In the genomic region with DNA sequence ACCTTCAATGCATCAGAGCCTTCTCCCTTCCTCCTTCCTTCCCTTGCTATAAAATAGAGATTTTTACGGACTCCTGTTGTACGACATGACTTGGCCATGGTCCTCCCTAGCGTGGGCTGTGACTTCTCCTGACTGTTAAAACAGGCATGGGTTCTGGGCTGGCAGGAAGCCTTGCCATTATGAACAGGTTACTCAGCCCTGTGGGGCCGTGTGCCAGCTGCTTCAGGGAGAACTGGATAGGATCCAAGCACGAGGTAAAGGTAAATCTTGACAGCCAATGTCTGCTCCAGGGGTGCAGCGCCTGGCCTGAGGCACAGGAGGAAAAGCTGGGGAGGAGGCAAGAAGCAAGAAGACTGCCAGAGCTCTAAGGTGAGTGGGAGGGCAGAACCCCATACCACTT, we compare ENCODE assay signal across 14 mouse cellular contexts. TPM values are rescaled to one million over a fixed set of nuclear protein-coding genes. Genes with fewer than 3 reads are reported as not detected.
DNase-seq lines count a peak whose midpoint lies in the region; ATAC-seq and TF ChIP-seq lines count a peak whose summit lies in the region.
"Had no signal": no experiment of that assay in that cellular context is flagged by ENCODE, and none has a peak within 500 bp of the region (broad histone marks: within the 10 kb centered on the region; RNA-seq: fewer than 3 reads in every experiment).

No protein-coding gene starts in this region.

- TF ChIP-seq POLR2A in lung, adult 2 months (IDR thresholded peaks at IDR 0.05; ENCODE audit: borderline replicate concordance, extremely low read depth, low read depth, low read length), result no peak

- no peak overlapping the region for H3K4me3 ChIP-seq in liver, embryonic 11.5 days (ENCODE audit: low read depth, low read length)
- H3K4me3 ChIP-seq in liver, embryonic 12.5 days, result no peak overlapping the region
- H3K4me3 ChIP-seq in lung, adult 2 months (replicated peaks; ENCODE audit: extremely low read depth, low read depth, low read length), result no peak overlapping the region
- H3K4me3 ChIP-seq in stomach, embryonic 15.5 days (replicated peaks), result no peak overlapping the region
- H3K4me3 ChIP-seq: heart, embryonic 13.5 days; midbrain, embryonic 10.5 days; neural tube, embryonic 15.5 days had no signal

- H3K4me2 ChIP-seq in liver, embryonic 11.5 days, result no peak overlapping the region
- H3K4me2 ChIP-seq in liver, embryonic 12.5 days, result no peak overlapping the region
- H3K4me2 ChIP-seq in stomach, embryonic 15.5 days, result no peak overlapping the region
- H3K4me2 ChIP-seq: heart, embryonic 13.5 days; neural tube, embryonic 15.5 days had no signal

- H3K9me3 ChIP-seq in liver, embryonic 11.5 days (ENCODE audit: control insufficient read depth, low read length), result no peaks in the 10 kb centered on the region
- H3K9me3 ChIP-seq in liver, embryonic 12.5 days (replicated peaks), result no peaks in the 10 kb centered on the region
- H3K9me3 ChIP-seq in stomach, embryonic 15.5 days, result no peaks in the 10 kb centered on the region
- H3K9me3 ChIP-seq: heart, embryonic 13.5 days; midbrain, embryonic 10.5 days; neural tube, embryonic 15.5 days had no signal

- intact Hi-C loops in gastrocnemius, postnatal 14 days (cut with DNase I; ENCODE audit: low total_unique reads), result no loop called here

- DNase-seq in liver, embryonic 11.5 days (ENCODE audit: low spot score), result peak; percentile 18
- peak; percentile 25 for DNase-seq in kidney, adult 9 months
- peak; percentile 62 for DNase-seq in lung, adult 2 months
- no peak for DNase-seq in gastrocnemius, postnatal 14 days
- DNase-seq in thymus, postnatal 10 days (ENCODE audit: low spot score in 2 of 2), result no peak
- DNase-seq: cerebellum, adult 11 months; left cerebral cortex, postnatal 4 days had no signal

- H3K4me1 ChIP-seq in liver, embryonic 11.5 days (replicated peaks; ENCODE audit: control insufficient read depth, insufficient read depth, low read length), result no peaks in the 10 kb centered on the region
- no peaks in the 10 kb centered on the region for H3K4me1 ChIP-seq in liver, embryonic 12.5 days
- no peaks in the 10 kb centered on the region for H3K4me1 ChIP-seq in lung, adult 2 months (ENCODE audit: control insufficient read depth, insufficient read depth, low read length)
- no peaks in the 10 kb centered on the region for H3K4me1 ChIP-seq in stomach, embryonic 15.5 days
- H3K4me1 ChIP-seq: heart, embryonic 13.5 days; midbrain, embryonic 10.5 days; neural tube, embryonic 15.5 days had no signal

- 72% methylated on average over 6 of the region's 6 CpGs for WGBS in liver, embryonic 11.5 days
- 64% methylated on average over 6 of the region's 6 CpGs for WGBS in liver, embryonic 12.5 days (ENCODE audit: insufficient replicate concordance)
- 46% methylated on average over 6 of the region's 6 CpGs for WGBS in lung, adult 2 months
- WGBS in stomach, embryonic 15.5 days, result 52% methylated on average over 6 of the region's 6 CpGs

- H3K27ac ChIP-seq in liver, embryonic 11.5 days (ENCODE audit: low read depth, low read length), result no peak overlapping the region
- no peak overlapping the region for H3K27ac ChIP-seq in liver, embryonic 12.5 days
- no peak overlapping the region for H3K27ac ChIP-seq in stomach, embryonic 15.5 days
- H3K27ac ChIP-seq: heart, embryonic 13.5 days; kidney, postnatal 0 days; midbrain, embryonic 10.5 days; neural tube, embryonic 15.5 days had no signal

- H3K9ac ChIP-seq in liver, embryonic 11.5 days (ENCODE audit: low read depth, low read length), result no peak overlapping the region
- no peak overlapping the region for H3K9ac ChIP-seq in liver, embryonic 12.5 days
- H3K9ac ChIP-seq in stomach, embryonic 15.5 days, result no peak overlapping the region
- H3K9ac ChIP-seq: heart, embryonic 13.5 days; neural tube, embryonic 15.5 days had no signal

- no peak for ATAC-seq in liver, embryonic 11.5 days (replicated peaks; ENCODE audit: low FRiP score)
- ATAC-seq in liver, embryonic 12.5 days, result no peak
- peak; percentile 68 for ATAC-seq in stomach, embryonic 15.5 days (ENCODE audit: insufficient read depth, low FRiP score, low read depth)
- ATAC-seq: activated CD4-positive, CD25-positive, alpha-beta regulatory T cell, adult 4 months had no signal

- no peak for TF ChIP-seq CTCF in lung, adult 2 months (IDR thresholded peaks at IDR 0.05; ENCODE audit: insufficient read depth, low read length)

- H3K36me3 ChIP-seq in liver, embryonic 11.5 days (ENCODE audit: control insufficient read depth, insufficient read depth, low read length), result no peaks in the 10 kb centered on the region
- H3K36me3 ChIP-seq in liver, embryonic 12.5 days, result no peaks in the 10 kb centered on the region
- no peaks in the 10 kb centered on the region for H3K36me3 ChIP-seq in stomach, embryonic 15.5 days
- H3K36me3 ChIP-seq: heart, embryonic 13.5 days; midbrain, embryonic 10.5 days; neural tube, embryonic 15.5 days had no signal

- no peaks in the 10 kb centered on the region for H3K27me3 ChIP-seq in liver, embryonic 11.5 days (replicated peaks; ENCODE audit: control insufficient read depth, insufficient read depth, low read length)
- H3K27me3 ChIP-seq in liver, embryonic 12.5 days (replicated peaks), result no peaks in the 10 kb centered on the region
- no peaks in the 10 kb centered on the region for H3K27me3 ChIP-seq in stomach, embryonic 15.5 days (replicated peaks)
- H3K27me3 ChIP-seq: heart, embryonic 13.5 days; neural tube, embryonic 15.5 days had no signal

RNA-seq across cellular contexts. Expression of a gene that starts 9.5 kb away (rescaled TPM):
- polyA plus RNA-seq in liver, embryonic 11.5 days (2014; fragmentation: Nextera tagmentation; extraction: Ambion mirVana), result 5.8 and 6.3 TPM in 2 replicates
- 4.2 and 4.3 TPM in 2 replicates for polyA plus RNA-seq in liver, embryonic 12.5 days (2016; fragmentation: Nextera tagmentation; extraction: Ambion mirVana)
- 74.1 and 95.3 TPM in 2 replicates for polyA plus RNA-seq in lung, adult 2 months (2012; rRNA removed)
- polyA plus RNA-seq in stomach, embryonic 15.5 days (2015; fragmentation: Nextera tagmentation; extraction: Ambion mirVana), result 28.6 and 28.7 TPM in 2 replicates
- 1 to 10 TPM; 5.4 to 7.1 TPM for total RNA-seq in gastrocnemius, postnatal 14 days (2021)

Comparison
In these comparisons a context has a peak if more than half of its experiments do, and no peak if none do; other contexts are left out.
1. DNase-seq: peak in liver, embryonic 11.5 days (single experiment), kidney, adult 9 months (single experiment) and lung, adult 2 months (single experiment); none in gastrocnemius, postnatal 14 days (single experiment) and thymus, postnatal 10 days (0 of 2).